Mouse (Mus musculus): Measurements from ENCODE around the gene Jak1. TPM values are rescaled to one million over a fixed set of nuclear protein-coding genes. Genes with fewer than 3 reads are reported as not detected.

Jak1 gene
- total RNA-seq, 2 experiments from 2014 or later = 82.6 to 84.7 TPM

DNA sequence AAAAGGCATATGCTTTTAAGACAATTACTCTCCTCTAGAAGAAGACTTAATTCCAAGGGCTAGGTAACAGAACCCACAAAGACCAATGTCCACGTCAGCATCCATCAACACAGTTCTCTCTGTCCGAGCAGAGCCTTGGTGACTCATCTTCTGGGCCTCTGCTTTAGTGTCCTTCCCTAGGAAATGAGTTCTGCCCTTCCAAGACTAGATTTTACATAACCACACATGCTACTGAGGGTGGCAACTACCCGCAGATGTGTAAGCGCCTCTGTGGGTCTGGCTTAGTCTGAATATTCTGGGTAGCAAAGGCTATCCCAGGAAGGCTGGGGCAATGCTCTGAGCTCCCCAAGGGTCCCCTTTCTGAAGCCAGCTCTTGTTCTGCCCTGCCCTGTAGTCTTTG lies 99.3 kb downstream of the Jak1 start:
- ATAC-seq (replicated peaks; ENCODE audit: low FRiP score, low TSS enrichment, poor library complexity, severe bottlenecking) = no peak

DNA sequence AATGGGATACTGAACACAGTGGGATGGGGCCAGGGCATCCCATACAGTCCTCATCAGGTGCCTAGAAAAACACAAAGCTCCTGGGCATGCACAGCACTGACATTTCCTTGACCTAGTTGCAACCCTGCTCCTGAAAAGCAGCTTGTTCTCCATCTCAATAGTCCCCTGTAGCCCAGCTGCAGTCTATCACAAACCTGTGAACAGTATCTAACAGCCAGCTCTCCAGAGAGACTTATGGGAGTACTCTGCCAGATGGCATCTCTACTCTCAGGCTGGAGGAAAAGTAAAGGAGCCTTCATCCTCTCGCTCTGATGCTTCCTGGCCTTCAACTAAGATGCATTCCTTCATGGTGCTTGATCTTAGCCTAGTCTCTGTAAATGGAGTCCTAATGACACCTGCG lies 100.4 kb downstream of the Jak1 start:
- ATAC-seq (replicated peaks; ENCODE audit: low FRiP score, low TSS enrichment, poor library complexity, severe bottlenecking) = no peak

GRCm38 (mm10) chr4:101164189-101164588 lies 100.9 kb downstream of the Jak1 start:
- no peak for ATAC-seq (replicated peaks; ENCODE audit: low FRiP score, low TSS enrichment, poor library complexity, severe bottlenecking)

DNA sequence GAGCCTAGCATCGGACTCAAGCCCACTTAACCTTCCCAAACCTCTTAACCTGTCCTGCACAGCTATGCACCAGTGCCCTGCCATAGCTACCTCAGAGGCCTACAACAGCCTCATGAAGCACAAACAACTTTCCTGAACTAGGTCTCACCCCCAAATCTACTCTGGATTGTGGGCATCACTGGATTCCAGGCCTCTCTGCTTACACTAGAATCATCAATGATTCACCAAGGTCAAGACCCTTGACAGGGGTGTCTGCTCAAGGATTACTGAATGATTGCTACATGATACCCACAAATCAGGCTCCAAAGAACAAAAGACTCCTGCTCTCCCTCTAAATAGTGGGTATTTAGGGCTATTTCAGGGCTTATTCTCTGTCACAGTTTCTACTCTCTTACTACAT lies 104.3 kb downstream of the Jak1 start:
- ATAC-seq (replicated peaks; ENCODE audit: low FRiP score, low TSS enrichment, poor library complexity, severe bottlenecking) = no peak

DNA sequence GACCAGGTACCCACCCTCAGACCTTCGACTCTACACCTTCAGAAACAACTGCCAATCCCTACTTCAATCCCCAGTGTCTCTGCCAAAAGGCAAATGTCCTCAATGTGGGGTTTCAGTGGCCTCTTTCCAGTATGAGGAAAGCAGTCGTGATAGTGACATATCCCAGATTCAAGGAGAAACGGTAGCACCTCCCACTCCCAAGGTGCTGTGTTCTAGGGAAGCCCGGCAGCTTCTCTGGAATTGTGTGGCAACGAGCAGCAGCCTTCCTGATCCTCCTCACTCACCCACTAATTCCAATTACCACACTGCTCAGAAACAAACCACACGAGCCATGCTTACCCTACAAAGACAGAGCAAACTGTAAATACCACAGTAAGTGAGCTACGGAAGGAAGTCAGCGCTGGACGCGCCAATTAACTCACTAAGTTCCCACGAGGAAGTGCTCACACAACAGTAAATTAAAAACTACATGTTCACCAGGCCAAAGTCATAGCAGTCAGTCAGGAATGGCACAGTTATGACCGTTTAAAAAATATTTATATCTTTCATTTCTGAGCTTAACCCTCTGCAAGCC lies 105.8 kb downstream of the Jak1 start:
- ATAC-seq (replicated peaks; ENCODE audit: low FRiP score, low TSS enrichment, poor library complexity, severe bottlenecking) = no peak

GRCm38 (mm10) chr4:101158282-101158681 lies 106.8 kb downstream of the Jak1 start:
- ATAC-seq (replicated peaks; ENCODE audit: low FRiP score, low TSS enrichment, poor library complexity, severe bottlenecking) = no peak

- ATAC-seq (replicated peaks; ENCODE audit: low FRiP score, low TSS enrichment, poor library complexity, severe bottlenecking) = no peak
Measured at GRCm38 (mm10) chr4:101157476-101157875, 107.6 kb downstream of the Jak1 start.

GRCm38 (mm10) chr4:101155541-101155940 lies 109.5 kb downstream of the Jak1 start:
- peak; percentile 96 for ATAC-seq (replicated peaks; ENCODE audit: low FRiP score, low TSS enrichment, poor library complexity, severe bottlenecking)

GRCm38 (mm10) chr4:101146891-101147655 lies 118.0 kb downstream of the Jak1 start:
- peak; percentile 48; the same call in 1 of the 2 replicates for ATAC-seq (replicated peaks; ENCODE audit: low FRiP score, low TSS enrichment, poor library complexity, severe bottlenecking)

DNA sequence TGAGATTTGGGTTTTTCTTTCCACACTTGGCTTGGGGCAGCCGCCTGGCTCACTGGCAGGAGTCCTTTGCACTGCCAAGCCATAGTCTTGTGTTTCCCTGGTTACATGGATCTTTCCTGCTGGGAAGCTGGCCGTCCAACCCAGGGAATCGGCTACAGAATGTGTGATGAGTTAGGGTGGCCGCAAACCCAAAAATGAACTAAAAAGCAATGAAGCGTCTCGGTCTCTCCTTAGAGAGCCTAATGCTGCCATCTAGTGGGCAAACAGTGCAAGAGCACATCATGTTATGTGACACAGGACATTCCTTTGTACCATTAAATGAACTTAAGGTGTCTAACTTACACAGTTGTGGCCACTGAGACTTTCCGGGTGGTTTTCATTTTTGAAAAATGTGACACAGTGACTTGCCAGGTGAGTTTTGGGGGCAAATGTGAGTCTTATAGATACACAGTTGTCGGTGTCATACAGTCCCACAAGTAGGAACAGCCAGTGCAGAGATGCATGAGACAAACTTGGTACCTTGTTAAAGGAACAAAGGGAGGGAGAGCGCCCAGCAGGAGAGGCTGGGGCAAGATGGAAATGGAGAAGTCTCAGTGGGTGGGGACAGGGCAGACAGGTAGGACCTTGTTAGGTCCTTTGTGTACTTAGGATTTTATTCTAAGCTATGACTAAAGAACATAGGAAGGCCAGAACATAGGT lies 118.9 kb downstream of the Jak1 start:
- peak; percentile 74 for ATAC-seq (replicated peaks; ENCODE audit: low FRiP score, low TSS enrichment, poor library complexity, severe bottlenecking)

GRCm38 (mm10) chr4:101144790-101145189 lies 120.3 kb downstream of the Jak1 start:
- ATAC-seq (replicated peaks; ENCODE audit: low FRiP score, low TSS enrichment, poor library complexity, severe bottlenecking) = no peak

- ATAC-seq (replicated peaks; ENCODE audit: low FRiP score, low TSS enrichment, poor library complexity, severe bottlenecking) = no peak
Measured at GRCm38 (mm10) chr4:101144361-101144760, 120.7 kb downstream of the Jak1 start.

DNA sequence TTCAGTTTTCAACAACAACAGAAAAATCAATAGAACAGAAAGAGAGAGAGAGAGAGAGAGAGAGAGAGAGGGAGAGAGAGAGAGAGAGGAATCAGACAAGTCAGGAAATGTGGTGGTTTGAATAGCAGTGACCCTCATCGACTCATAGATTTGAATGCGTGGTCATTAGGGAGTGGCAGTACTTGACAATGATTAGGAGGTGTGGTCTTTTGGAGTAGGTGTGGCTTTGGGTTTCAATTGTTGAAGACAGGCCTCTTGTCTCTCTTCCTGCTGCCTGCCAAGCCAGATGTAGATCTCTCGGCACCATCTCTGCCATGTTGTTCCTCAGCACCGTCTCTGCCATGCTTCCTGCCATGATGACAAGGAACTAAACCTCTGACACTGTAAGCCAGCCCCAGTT lies 121.2 kb downstream of the Jak1 start:
- peak; percentile 14; the same call in 1 of the 2 replicates for ATAC-seq (replicated peaks; ENCODE audit: low FRiP score, low TSS enrichment, poor library complexity, severe bottlenecking)

GRCm38 (mm10) chr4:101141768-101142167 lies 123.3 kb downstream of the Jak1 start:
- no peak for ATAC-seq (replicated peaks; ENCODE audit: low FRiP score, low TSS enrichment, poor library complexity, severe bottlenecking)

DNA sequence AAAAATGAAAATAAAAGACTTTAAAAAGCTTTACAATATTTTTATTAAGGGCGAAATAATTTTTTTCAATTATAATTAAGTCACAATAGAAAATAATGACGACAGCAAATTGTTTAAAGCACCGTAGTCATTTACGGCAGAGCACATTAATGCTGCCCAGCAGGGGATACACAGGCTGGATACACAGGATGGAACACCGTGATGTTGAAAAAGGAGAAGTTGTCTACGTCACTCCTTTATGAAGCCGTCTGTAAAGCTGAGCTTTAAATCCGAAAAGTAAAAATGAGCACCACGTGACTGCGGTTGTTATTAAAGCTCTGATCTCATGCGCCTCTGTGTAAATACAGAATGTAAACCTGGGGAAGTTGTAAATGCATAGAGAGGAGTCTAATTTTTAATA lies 127.1 kb downstream of the Jak1 start:
- ATAC-seq (replicated peaks; ENCODE audit: low FRiP score, low TSS enrichment, poor library complexity, severe bottlenecking) = no peak

- ATAC-seq (replicated peaks; ENCODE audit: low FRiP score, low TSS enrichment, poor library complexity, severe bottlenecking) = no peak
Measured at GRCm38 (mm10) chr4:101135909-101136308, 129.2 kb downstream of the Jak1 start.

GRCm38 (mm10) chr4:101135013-101135412 lies 130.1 kb downstream of the Jak1 start:
- no peak for ATAC-seq (replicated peaks; ENCODE audit: low FRiP score, low TSS enrichment, poor library complexity, severe bottlenecking)

GRCm38 (mm10) chr4:101121002-101121401 lies 144.1 kb downstream of the Jak1 start:
- ATAC-seq (replicated peaks; ENCODE audit: low FRiP score, low TSS enrichment, poor library complexity, severe bottlenecking) = no peak

DNA sequence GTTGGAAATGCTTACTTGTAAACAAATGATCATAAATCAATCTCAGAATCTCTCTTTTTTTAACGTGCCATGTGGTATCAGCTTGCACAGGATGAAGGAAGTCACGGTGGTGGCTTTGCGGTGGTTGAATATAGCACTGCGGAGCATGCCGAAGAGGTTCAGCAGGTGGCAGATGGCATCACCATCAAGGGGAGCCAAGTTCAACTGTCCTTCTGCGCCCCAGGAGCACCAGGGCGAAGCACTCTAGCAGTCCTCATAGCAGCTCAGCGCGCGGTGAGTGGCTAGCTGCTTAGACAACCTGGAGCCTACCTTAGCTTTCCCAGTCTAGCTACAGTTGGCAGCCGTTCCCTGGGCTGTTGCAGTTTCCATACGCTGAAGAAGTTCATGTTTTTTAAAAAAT lies 158.0 kb downstream of the Jak1 start:
- no peak for ATAC-seq (replicated peaks; ENCODE audit: low FRiP score, low TSS enrichment, poor library complexity, severe bottlenecking)
